Mouse (Mus musculus) frontal cortex, postnatal 10 days (tissue): Measurements from ENCODE around the gene Slc35e3.

Experiments
- DNase-seq, 2 experiments: peaks; one replicate each; pipeline ENCODE4 v3.0.0; 2022; ENCODE audit warnings: low spot score in 2 of 2, mixed read lengths in 1 of 2

Slc35e3 gene

GRCm38 (mm10) chr10:117746297-117746883, at the start of gene Slc35e3:
TSS of gene Slc35e3 (minus strand) at chr10:117746365.
- DNase-seq: peak; percentile 85 to 93

GRCm38 (mm10) chr10:117795206-117795605, 49.0 kb upstream of the Slc35e3 start:
- DNase-seq: no peak

- no peak for DNase-seq
These were observed 47.4 kb upstream of the Slc35e3 start for GRCm38 (mm10) chr10:117793436-117794030.

GRCm38 (mm10) chr10:117792141-117793091, 46.3 kb upstream of the Slc35e3 start, which contains the start of gene Nup107:
TSS of gene Nup107 (minus strand) at chr10:117792705.
- DNase-seq: peak; percentile 99 to 100

- DNase-seq: no peak
These were observed 45.0 kb upstream of the Slc35e3 start for GRCm38 (mm10) chr10:117791171-117791470.

GRCm38 (mm10) chr10:117790421-117791170, 44.4 kb upstream of the Slc35e3 start:
- no peak for DNase-seq

- no peak for DNase-seq
These were observed 43.8 kb upstream of the Slc35e3 start for GRCm38 (mm10) chr10:117790011-117790410.

- no peak for DNase-seq
These were observed 38.5 kb upstream of the Slc35e3 start for GRCm38 (mm10) chr10:117784646-117785045.

- no peak for DNase-seq
These were observed 37.7 kb upstream of the Slc35e3 start for GRCm38 (mm10) chr10:117783786-117784420.

- no peak for DNase-seq
These were observed 36.5 kb upstream of the Slc35e3 start for GRCm38 (mm10) chr10:117782491-117783260.

GRCm38 (mm10) chr10:117782056-117782455, 35.9 kb upstream of the Slc35e3 start:
- no peak for DNase-seq

GRCm38 (mm10) chr10:117781021-117781725, 35.0 kb upstream of the Slc35e3 start:
- DNase-seq: no peak

GRCm38 (mm10) chr10:117780306-117780911, 34.2 kb upstream of the Slc35e3 start:
- no peak for DNase-seq

- DNase-seq: no peak
These were observed 33.6 kb upstream of the Slc35e3 start for GRCm38 (mm10) chr10:117779581-117780305.

GRCm38 (mm10) chr10:117778951-117779350, 32.8 kb upstream of the Slc35e3 start:
- no peak for DNase-seq

- no peak for DNase-seq
These were observed 32.3 kb upstream of the Slc35e3 start for GRCm38 (mm10) chr10:117778328-117778910.

- no peak for DNase-seq
These were observed 31.5 kb upstream of the Slc35e3 start for GRCm38 (mm10) chr10:117777501-117778327.

GRCm38 (mm10) chr10:117777103-117777470, 30.9 kb upstream of the Slc35e3 start:
- DNase-seq: no peak
